Mouse (Mus musculus): ENCODE results near the gene Lyve1.

- no peak for TF ChIP-seq EP300 (IDR thresholded peaks at IDR 0.05; ENCODE audit: insufficient read depth, low read depth, low read length)
- TF ChIP-seq CTCF (IDR thresholded peaks at IDR 0.05; ENCODE audit: low read depth, low read length), result no peak
- no peak for TF ChIP-seq POLR2A (IDR thresholded peaks at IDR 0.05; ENCODE audit: insufficient read depth, low read length)
These were observed 41.4 kb downstream of the Lyve1 start for GRCm38 (mm10) chr7:110821653-110822052.
